Mouse (Mus musculus): ENCODE measurements around the gene Dot1l.
A peak's percentile ranks its signal among the peaks of the same experiment; 100 is the strongest.

Dot1l gene

GRCm38 (mm10) chr10:80757717-80758116 is 2.7 kb downstream of the Dot1l start:
- DNase-seq (ENCODE audit: extremely low spot score, low read depth, low spot score), result no peak

GRCm38 (mm10) chr10:80758651-80759050 is 3.6 kb downstream of the Dot1l start:
- DNase-seq (ENCODE audit: extremely low spot score, low read depth, low spot score), result no peak

- no peak for DNase-seq (ENCODE audit: extremely low spot score, low read depth, low spot score)
Observed at GRCm38 (mm10) chr10:80760596-80761524, 5.9 kb downstream of the Dot1l start.

- DNase-seq (ENCODE audit: extremely low spot score, low read depth, low spot score), result no peak
Observed at GRCm38 (mm10) chr10:80761821-80762220, 6.8 kb downstream of the Dot1l start.

- DNase-seq (ENCODE audit: extremely low spot score, low read depth, low spot score), result no peak
Observed at GRCm38 (mm10) chr10:80763502-80763901, 8.5 kb downstream of the Dot1l start.

- DNase-seq (ENCODE audit: extremely low spot score, low read depth, low spot score), result no peak
Observed at GRCm38 (mm10) chr10:80765746-80766145, 10.7 kb downstream of the Dot1l start.

- DNase-seq (ENCODE audit: extremely low spot score, low read depth, low spot score), result no peak
Observed at GRCm38 (mm10) chr10:80766161-80766815, 11.3 kb downstream of the Dot1l start.

- no peak for DNase-seq (ENCODE audit: extremely low spot score, low read depth, low spot score)
Observed at GRCm38 (mm10) chr10:80768365-80768764, 13.4 kb downstream of the Dot1l start.

GRCm38 (mm10) chr10:80773816-80774215 is 18.8 kb downstream of the Dot1l start:
- DNase-seq (ENCODE audit: extremely low spot score, low read depth, low spot score), result no peak

GRCm38 (mm10) chr10:80774549-80774948 is 19.5 kb downstream of the Dot1l start:
- DNase-seq (ENCODE audit: extremely low spot score, low read depth, low spot score), result peak; percentile 64

- no peak for DNase-seq (ENCODE audit: extremely low spot score, low read depth, low spot score)
Observed at GRCm38 (mm10) chr10:80774981-80775380, 20.0 kb downstream of the Dot1l start.

GRCm38 (mm10) chr10:80775731-80776130 is 20.7 kb downstream of the Dot1l start:
- no peak for DNase-seq (ENCODE audit: extremely low spot score, low read depth, low spot score)

GRCm38 (mm10) chr10:80776358-80776869 is 21.4 kb downstream of the Dot1l start:
- DNase-seq (ENCODE audit: extremely low spot score, low read depth, low spot score), result no peak

GRCm38 (mm10) chr10:80777123-80777522 is 22.1 kb downstream of the Dot1l start:
- no peak for DNase-seq (ENCODE audit: extremely low spot score, low read depth, low spot score)

- DNase-seq (ENCODE audit: extremely low spot score, low read depth, low spot score), result no peak
Observed at GRCm38 (mm10) chr10:80779565-80779964, 24.6 kb downstream of the Dot1l start.

- no peak for DNase-seq (ENCODE audit: extremely low spot score, low read depth, low spot score)
Observed at GRCm38 (mm10) chr10:80784302-80784701, 29.3 kb downstream of the Dot1l start.

- no peak for DNase-seq (ENCODE audit: extremely low spot score, low read depth, low spot score)
Observed at GRCm38 (mm10) chr10:80784871-80785270, 29.9 kb downstream of the Dot1l start.

- DNase-seq (ENCODE audit: extremely low spot score, low read depth, low spot score), result no peak
Observed at GRCm38 (mm10) chr10:80785963-80786362, 31.0 kb downstream of the Dot1l start.

- no peak for DNase-seq (ENCODE audit: extremely low spot score, low read depth, low spot score)
Observed at GRCm38 (mm10) chr10:80787517-80787916, 32.5 kb downstream of the Dot1l start.

GRCm38 (mm10) chr10:80790761-80791404 is 35.9 kb downstream of the Dot1l start:
- no peak for DNase-seq (ENCODE audit: extremely low spot score, low read depth, low spot score)

- no peak for DNase-seq (ENCODE audit: extremely low spot score, low read depth, low spot score)
Observed at GRCm38 (mm10) chr10:80791476-80792174, 36.6 kb downstream of the Dot1l start.
